Mouse (Mus musculus): ENCODE results near the gene Olfr214. TPM values are rescaled to one million over a fixed set of nuclear protein-coding genes. Genes with fewer than 3 reads are reported as not detected.

Gene Olfr214
- polyA plus RNA-seq (2017; shearing (Covaris generic)), result not detected

DNA sequence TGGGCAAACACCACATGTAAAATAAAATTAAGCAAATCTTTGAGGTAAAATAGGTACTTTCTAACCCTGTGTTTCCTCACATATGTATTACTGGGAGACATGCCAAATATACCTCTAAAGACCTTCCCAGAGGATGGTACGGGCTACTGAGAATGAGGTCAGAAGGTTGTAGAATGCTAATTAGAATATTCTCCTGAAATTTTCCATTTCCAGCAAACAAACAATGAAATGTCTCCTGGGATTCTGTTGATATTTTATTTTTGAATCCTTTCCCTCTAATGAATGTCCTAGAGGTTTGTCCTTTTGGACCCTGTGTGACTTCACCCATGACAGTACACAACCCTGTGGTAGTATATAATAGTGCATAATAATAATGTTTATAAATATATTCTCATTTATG lies at the start of gene Olfr214:
Gene Olfr214 (plus strand): TSS at position 301 of the 400 bp plus-strand sequence.

DNA sequence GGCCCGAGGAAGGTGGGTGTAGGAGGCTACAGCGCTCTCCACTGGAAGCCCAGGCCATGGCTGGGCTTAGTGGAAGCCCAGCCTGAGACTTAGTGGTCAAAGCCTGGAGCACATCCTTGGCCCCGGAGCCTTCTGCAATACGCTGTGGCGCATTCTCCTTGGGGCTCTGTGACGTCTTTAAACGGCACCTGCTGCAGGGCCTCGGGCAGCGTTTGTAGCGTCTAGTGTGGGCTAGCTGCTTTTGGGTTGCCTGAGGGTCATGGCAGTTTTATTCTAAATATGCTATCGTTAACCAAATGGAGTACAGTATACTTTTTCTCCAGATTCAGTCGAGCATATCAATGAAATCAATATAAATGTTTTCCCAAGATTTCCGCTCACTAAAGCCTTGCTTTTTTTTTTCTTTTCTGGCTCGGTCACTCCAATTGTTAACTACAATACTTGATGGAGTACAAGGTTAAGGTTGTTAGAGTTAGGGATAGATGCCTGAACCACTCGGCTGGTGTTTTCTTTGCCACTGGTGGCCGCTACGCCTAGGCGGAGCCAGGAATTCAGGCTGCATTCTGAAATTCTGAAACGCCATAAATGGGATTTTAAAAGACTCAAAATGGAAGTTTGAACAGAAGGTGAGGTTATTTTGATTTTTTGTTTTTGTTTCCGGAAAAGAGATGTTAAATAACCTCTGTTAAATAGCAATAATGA lies 47.6 kb upstream of the Olfr214 start, which contains the start of gene Olfr212:
Gene Olfr212 (plus strand): TSS at position 215 of the 702 bp plus-strand sequence.

DNA sequence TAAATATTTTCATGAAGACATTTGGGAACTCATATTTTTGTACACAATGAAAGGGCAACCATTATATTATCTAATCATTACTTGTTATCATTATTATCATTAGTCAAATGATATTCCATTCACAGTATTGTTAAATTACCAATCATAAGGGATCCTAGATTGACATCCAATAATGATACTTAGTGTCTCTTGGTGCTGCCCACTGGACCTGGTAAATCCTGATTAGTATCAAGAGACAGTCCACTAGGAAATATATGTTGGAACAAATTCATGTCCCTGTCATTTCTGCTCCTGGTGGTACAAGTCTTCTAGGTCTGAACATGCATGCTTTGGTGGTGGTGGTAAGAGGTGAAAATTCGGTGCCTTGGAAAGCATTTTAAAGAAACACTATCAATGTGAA lies 15.9 kb upstream of the Olfr214 start, which contains the start of gene Olfr213:
Gene Olfr213 (plus strand): TSS at position 301 of the 400 bp plus-strand sequence.

DNA sequence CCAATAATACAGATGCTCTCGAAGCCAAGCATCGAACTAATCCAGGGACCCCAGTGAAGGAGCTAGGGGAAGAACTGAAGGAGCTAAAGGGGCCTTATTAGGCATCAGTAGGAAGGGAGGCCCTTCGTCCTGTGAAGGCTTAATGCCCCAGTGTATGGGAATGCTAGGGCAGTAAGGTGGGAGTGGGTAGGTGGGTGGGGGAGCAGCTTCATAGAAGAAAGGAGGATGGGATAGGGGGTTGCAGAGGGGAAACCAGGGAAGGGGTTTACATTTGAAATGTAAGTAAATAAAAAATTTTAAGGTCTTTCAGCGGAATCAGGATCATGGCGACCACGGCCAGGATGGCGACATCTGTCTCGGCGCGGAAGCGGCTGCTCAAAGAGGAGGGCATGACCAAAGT lies 3.2 kb upstream of the Olfr214 start, which contains the start of gene Gm5580:
Gene Gm5580 (plus strand): TSS at position 301 of the 400 bp plus-strand sequence.

DNA sequence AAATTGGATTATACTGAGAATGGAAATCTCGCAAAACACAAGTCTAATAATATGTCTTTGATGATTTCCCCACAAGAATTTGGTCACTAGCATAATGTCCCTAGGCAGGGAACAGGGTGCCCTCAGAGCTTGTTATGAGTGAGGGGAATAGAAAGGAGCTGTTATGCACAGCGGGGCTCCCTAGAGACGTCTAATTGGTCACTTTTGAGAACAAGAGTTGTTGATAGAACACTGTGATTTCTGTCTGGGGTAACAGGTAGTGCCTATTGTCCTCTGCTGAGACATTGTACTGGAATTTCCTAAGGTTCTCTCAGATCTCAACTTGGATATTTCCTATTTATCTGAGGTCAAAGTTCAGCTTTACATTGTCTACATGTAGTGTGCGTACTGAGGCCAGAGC lies 30.1 kb downstream of the Olfr214 start, which contains the start of gene Olfr215:
Gene Olfr215 (minus strand): TSS at position 101 of the 400 bp plus-strand sequence.

Other genes with a start within 250 kb of the Olfr214 start
- gene March8, start 216.2 kb upstream of the Olfr214 start, polyA plus RNA-seq (2017; shearing (Covaris generic)), result 1 to 10 TPM; 1.5 to 4.4 TPM
- under 1 TPM in 1 of 2 experiments, not detected in 1; 0.15 TPM for gene Alox5, start 93.1 kb upstream of the Olfr214 start, polyA plus RNA-seq (2017; shearing (Covaris generic))
- gene Olfr211, start 65.1 kb upstream of the Olfr214 start, polyA plus RNA-seq (2017; shearing (Covaris generic)), result not detected
- under 1 TPM in 1 of 2 experiments, not detected in 1; 0.12 TPM for gene Olfr212, start 47.7 kb upstream of the Olfr214 start, polyA plus RNA-seq (2017; shearing (Covaris generic))
- not detected for gene Olfr213, start 15.8 kb upstream of the Olfr214 start, polyA plus RNA-seq (2017; shearing (Covaris generic))
- gene Gm5580, start 3.1 kb upstream of the Olfr214 start, polyA plus RNA-seq (2017; shearing (Covaris generic)), result under 1 TPM; 0.47 to 0.55 TPM
- gene Olfr215, start 30.0 kb downstream of the Olfr214 start, polyA plus RNA-seq (2017; shearing (Covaris generic)), result under 1 TPM in 1 of 2 experiments, not detected in 1; 0.43 TPM
- 10 to 100 TPM; 27.9 to 39.6 TPM for gene Zfp422, start 74.8 kb downstream of the Olfr214 start, polyA plus RNA-seq (2017; shearing (Covaris generic))
- gene Depp1, start 96.4 kb downstream of the Olfr214 start, polyA plus RNA-seq (2017; shearing (Covaris generic)), result not detected
- gene Rassf4, start 119.7 kb downstream of the Olfr214 start, polyA plus RNA-seq (2017; shearing (Covaris generic)), result 1 to 10 TPM; 1.4 to 1.6 TPM
- gene Tmem72, start 162.7 kb downstream of the Olfr214 start, polyA plus RNA-seq (2017; shearing (Covaris generic)), result under 1 TPM; 0.04 to 0.09 TPM

Data from activated CD4-positive, CD25-positive, alpha-beta regulatory T cell (primary cell).